Mouse (Mus musculus) embryonic facial prominence, embryonic 11.5 days (tissue): ENCODE data around the gene Spryd4. TPM values are rescaled to one million over a fixed set of nuclear protein-coding genes. Genes with fewer than 3 reads are reported as not detected.

Experiments used
- ATAC-seq: fragments of 200-750 bp; cut with Nextera tagmentation; replicated peaks from 2 replicates; pipeline ENCODE4 v1.8.0; 2017; ENCODE audit warnings: low read depth; ENCODE audit not compliant: insufficient number of reproducible peaks, low FRiP score, low TSS enrichment
- DNase-seq: peaks from one replicate; pipeline ENCODE4 v3.0.0-alpha.2; 2015; ENCODE audit warnings: low spot score
- H3K27ac ChIP-seq: fragments of 300-500 bp; sonication (generic); replicated peaks from 2 replicates; pipeline ENCODE4 v1.5.1; 2014; ENCODE audit warnings: mild to moderate bottlenecking, low read depth, low read length, control low read depth
- H3K27me3 ChIP-seq: fragments of 300-500 bp; sonication (generic); 2 replicates; pipeline ENCODE4 v1.6.1; 2014; ENCODE audit warnings: mild to moderate bottlenecking, low read length, moderate library complexity, mixed read lengths; ENCODE audit not compliant: control insufficient read depth, insufficient read depth
- H3K36me3 ChIP-seq: fragments of 300-500 bp; sonication (generic); replicated peaks from 2 replicates; pipeline ENCODE4 v1.6.1; 2014; ENCODE audit warnings: low read depth, mild to moderate bottlenecking, low read length, moderate library complexity, mixed read lengths; ENCODE audit not compliant: control insufficient read depth, insufficient read depth
- H3K4me1 ChIP-seq: fragments of 300-500 bp; sonication (generic); 2 replicates; pipeline ENCODE4 v1.6.1; 2014; ENCODE audit warnings: low read length, mixed read lengths; ENCODE audit not compliant: control insufficient read depth, insufficient read depth
- H3K4me2 ChIP-seq: fragments of 300-500 bp; sonication (generic); 2 replicates; pipeline ENCODE4 v1.6.1; 2014; ENCODE audit warnings: low read depth, mild to moderate bottlenecking, control low read depth, low read length, moderate library complexity
- H3K4me3 ChIP-seq: fragments of 300-500 bp; sonication (generic); 2 replicates; pipeline ENCODE4 v1.5.1; 2014; ENCODE audit warnings: low read depth, low read length, control low read depth
- H3K9ac ChIP-seq: fragments of 300-500 bp; sonication (generic); replicated peaks from 2 replicates; pipeline ENCODE4 v1.6.1; 2014; ENCODE audit warnings: mild to moderate bottlenecking, control low read depth, low read length
- H3K9me3 ChIP-seq: fragments of 300-500 bp; sonication (generic); replicated peaks from 2 replicates; pipeline ENCODE4 v1.6.1; 2016; ENCODE audit warnings: mild to moderate bottlenecking, low read length, inconsistent platforms, mixed read lengths; ENCODE audit not compliant: control insufficient read depth
- WGBS: fragments of 180-500 bp; shearing (Covaris S2); extraction: QIAGEN DNeasy Blood & Tissue Kit; methylation state at CpG from one replicate; pipeline ENCODE4 v1.1.7; 2014; 5-methylcytosine and 5-hydroxymethylcytosine counted together
- polyA plus RNA-seq: library from polyadenylated mRNA; unstranded; fragments of >200 nt; fragmentation: Nextera tagmentation; extraction: Ambion mirVana; gene quantifications from 2 replicates; pipeline ENCODE4 v1.2.1, GENCODE M21; 2014

Gene Spryd4
- polyA plus RNA-seq, 1 experiment from 2014 or later: 30.7 TPM

DNA sequence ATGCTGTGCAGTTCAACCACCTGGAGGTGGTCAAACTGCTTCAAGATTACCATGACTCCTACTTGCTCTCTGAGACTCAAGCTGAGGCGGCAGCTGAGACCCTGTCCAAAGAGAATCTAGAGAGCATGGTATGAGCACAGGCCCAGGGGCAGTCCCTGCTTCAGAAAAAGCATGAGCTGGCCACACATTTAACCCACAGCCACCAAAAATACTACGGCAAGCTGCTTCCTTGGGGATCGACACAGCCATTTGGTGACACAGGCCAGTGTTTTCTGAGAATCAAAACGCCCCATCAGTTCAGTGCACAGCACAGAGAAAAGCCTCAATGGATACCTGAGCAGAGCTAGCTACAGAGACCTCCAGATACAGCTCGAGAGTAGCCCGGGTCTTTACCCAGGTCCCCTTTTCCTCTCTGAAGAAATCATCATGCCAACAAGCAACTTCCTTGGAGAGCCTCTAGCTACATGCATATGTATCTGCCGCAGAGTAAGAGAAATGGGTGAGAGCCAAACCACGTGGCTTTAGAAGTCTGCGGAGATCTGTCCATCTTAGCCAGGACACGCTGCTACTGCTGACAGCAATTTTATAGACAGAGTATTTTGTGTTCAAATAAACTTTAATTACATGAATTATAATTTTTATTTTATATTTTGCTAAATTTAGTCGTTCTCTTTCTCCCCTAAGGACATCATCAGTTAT lies 2.1 kb downstream of the Spryd4 start:
- DNase-seq (no peak), ATAC-seq (no peak)
- Histone ChIP-seq H3K4me1 (peaks cover 2% of the 10 kb centered on the region; the same call in 1 of the 2 replicates), H3K4me2 (no peak overlapping the region), H3K4me3 (no peak overlapping the region), H3K9me3 (no peaks in the 10 kb centered on the region), H3K27ac (no peak overlapping the region), H3K9ac (no peak overlapping the region), H3K27me3 (no peaks in the 10 kb centered on the region), H3K36me3 (no peaks in the 10 kb centered on the region)
- 93% methylated on average over 11 of the region's 11 CpGs for WGBS

DNA sequence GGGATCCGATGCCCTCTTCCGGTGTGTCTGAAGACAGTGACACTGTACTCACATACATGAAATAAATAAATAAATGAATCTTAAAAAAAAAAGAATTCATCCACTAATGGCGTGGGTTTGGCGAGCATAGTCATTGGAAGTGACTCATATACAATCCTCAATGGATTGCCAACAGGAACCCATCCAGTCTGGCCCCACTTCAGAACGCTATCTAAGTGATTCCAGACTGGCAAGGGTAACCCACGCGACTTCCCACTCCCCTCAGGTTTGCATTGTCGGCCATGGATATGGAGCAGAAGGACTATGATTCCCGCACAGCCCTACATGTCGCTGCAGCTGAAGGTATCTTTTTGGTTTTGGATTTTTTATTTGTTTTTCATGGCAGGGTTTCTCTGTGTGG lies 3.3 kb downstream of the Spryd4 start:
- Histone ChIP-seq H3K4me3 (no peak overlapping the region), H3K27ac (no peak overlapping the region), H3K4me1 (peaks cover 2% of the 10 kb centered on the region; the same call in 1 of the 2 replicates), H3K4me2 (no peak overlapping the region), H3K9me3 (no peaks in the 10 kb centered on the region), H3K27me3 (no peaks in the 10 kb centered on the region), H3K36me3 (no peaks in the 10 kb centered on the region), H3K9ac (no peak overlapping the region)
- ATAC-seq (no peak), DNase-seq (no peak)
- 91% methylated on average over 10 of the region's 10 CpGs for WGBS

DNA sequence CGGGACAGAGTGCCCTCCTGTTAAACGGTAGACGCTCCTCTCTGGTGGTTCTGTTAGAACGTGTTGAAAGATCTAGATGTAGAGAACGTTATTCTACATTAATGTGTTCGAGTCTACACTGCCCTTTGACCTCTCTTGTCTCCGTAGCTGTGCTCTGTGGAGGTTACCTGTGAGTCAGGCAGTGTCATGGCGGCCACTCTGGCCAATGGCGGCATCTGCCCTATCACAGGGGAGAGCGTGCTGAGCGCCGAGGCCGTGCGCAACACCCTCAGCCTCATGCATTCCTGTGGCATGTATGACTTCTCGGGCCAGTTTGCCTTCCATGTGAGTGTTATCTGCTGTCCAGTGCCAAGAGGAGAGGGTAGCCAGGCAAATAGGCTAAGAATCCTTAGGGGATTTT lies 6.7 kb downstream of the Spryd4 start:
- no peak for ATAC-seq

DNA sequence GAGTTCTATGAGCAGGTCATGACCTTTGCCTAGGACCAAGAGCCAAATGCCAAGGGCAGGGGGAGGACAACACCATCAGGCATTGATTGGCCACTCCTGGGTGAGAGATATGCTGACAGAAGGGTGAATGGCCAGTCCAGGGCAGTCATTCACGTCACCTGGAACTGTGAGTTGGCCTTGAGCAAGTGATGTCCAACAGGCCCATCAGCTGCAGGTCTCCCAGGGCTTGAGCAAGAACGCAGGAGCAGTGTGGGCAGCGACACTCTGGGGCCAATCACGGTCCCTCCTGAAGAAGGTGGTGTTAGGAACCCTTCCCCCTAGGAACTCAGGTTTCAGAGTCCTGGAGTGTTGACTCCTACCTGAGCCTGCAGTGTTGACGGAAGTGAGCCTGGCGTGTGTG lies 9.8 kb downstream of the Spryd4 start:
- no peak overlapping the region for H3K27ac ChIP-seq

More for the DNA sequence above, 6.7 kb downstream of the Spryd4 start:
- H3K27me3 ChIP-seq: no peaks in the 10 kb centered on the region
- WGBS: 87% methylated on average over 15 of the region's 15 CpGs
- no peak overlapping the region for H3K4me3 ChIP-seq
- no peak overlapping the region for H3K9ac ChIP-seq
- DNase-seq: no peak
- H3K36me3 ChIP-seq: no peaks in the 10 kb centered on the region
- H3K4me1 ChIP-seq: no peaks in the 10 kb centered on the region
- no peak overlapping the region for H3K4me2 ChIP-seq
- H3K27ac ChIP-seq: no peak overlapping the region
- H3K9me3 ChIP-seq: no peaks in the 10 kb centered on the region

DNA sequence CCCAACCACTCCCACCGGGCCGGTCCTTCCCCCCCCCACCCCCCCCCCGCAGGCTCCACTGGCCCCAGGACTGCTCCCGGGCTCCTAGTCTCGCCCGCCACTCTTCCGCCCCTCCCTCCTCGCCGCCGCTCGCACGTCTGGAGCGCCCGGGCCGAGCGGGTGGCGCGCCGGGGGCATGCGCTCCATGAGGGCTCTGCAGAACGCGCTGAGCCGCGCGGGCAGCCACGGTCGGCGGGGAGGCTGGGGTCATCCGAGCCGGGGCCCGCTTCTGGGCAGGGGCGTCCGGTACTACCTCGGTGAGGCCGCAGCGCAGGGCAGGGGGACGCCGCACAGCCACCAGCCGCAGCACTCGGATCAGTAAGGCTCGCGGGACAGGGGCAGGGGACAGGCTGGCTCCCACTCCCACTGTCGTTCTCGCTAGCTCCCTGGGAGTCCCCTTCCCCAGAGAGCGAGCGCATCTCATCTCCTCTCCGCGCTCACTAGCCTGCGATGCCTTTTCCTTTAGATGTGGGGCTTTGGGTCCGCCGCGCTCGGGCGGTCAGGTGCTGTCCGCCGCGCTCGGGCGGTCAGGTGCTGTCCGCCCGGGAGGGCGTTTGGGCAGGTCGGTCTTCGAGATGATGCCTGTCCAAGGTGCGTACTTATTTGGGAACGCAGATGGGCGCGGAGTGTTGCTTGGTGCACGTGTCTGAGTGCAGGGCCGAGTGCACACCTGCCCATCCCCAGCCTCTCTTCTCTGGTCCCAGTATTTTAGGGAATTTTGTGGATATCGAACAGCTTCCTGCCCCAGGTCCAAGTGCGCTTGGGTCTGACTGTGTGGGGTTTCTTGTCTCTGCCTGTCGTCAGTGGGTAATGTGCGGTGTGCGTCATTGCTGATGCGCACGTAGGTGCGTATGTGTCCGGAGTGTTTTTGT lies 16.8 kb downstream of the Spryd4 start:
- ATAC-seq: peak; percentile 92
- WGBS: under 1% methylated on average over 56 of the region's 79 CpGs

More for the DNA sequence above, 9.8 kb downstream of the Spryd4 start:
- ATAC-seq (no peak), DNase-seq (no peak)
- Histone ChIP-seq H3K4me1 (no peaks in the 10 kb centered on the region), H3K9ac (no peak overlapping the region), H3K27me3 (no peaks in the 10 kb centered on the region), H3K4me3 (no peak overlapping the region), H3K9me3 (no peaks in the 10 kb centered on the region), H3K36me3 (no peaks in the 10 kb centered on the region), H3K4me2 (no peak overlapping the region)
- 81% methylated on average over 6 of the region's 6 CpGs for WGBS

DNA sequence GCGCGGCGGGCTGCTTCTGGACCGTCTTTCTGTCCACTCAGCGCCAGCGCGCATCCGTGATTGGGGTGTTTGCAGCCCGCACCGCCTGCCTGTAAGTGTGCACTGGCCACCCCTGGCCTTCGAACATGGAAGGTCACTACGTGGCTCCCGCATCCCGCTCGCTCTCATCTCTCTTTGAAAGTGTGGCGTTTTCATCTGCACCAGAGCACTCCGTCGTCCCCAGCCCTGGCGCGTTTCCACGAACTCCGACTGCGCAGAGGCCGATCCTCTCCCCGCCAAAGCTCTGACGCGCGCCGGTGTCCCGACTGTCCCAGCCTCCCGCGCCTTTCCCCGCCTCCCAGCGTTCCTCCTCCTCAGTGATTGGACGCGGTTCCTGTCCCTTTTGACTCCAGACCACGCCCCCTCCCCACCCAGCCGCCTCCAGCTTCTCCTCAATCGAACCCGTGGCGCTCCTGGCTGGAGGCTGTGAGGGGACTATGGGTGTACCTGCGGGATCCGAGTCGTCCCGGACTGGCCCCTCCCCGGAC lies 17.5 kb downstream of the Spryd4 start, which contains the start of gene Gls2:
TSS of gene Gls2 (plus strand) at position 434 of the 527 bp plus-strand sequence.
- H3K4me1 ChIP-seq: no peaks in the 10 kb centered on the region
- H3K4me3 ChIP-seq: peak within 1 kb of the TSS; percentile 66
- H3K9ac ChIP-seq: peak within 1 kb of the TSS; percentile 63
- ATAC-seq (peak; percentile 96), DNase-seq (peak; percentile 98)
- H3K4me2 ChIP-seq: peak within 1 kb of the TSS; percentile 98
- peaks cover 13% of the 10 kb centered on the region for H3K27me3 ChIP-seq
- no peak within 1 kb of the TSS for H3K27ac ChIP-seq
- no peaks in the 10 kb centered on the region for H3K36me3 ChIP-seq
- no peaks in the 10 kb centered on the region for H3K9me3 ChIP-seq
- under 1% methylated on average over 46 of the region's 46 CpGs for WGBS

More for the DNA sequence above, 16.8 kb downstream of the Spryd4 start:
- Histone ChIP-seq H3K27ac (no peak overlapping the region), H3K9ac (peak overlapping the region; percentile 63), H3K4me1 (no peaks in the 10 kb centered on the region), H3K9me3 (no peaks in the 10 kb centered on the region), H3K4me2 (peak overlapping the region; percentile 98), H3K27me3 (peaks cover 13% of the 10 kb centered on the region), H3K36me3 (no peaks in the 10 kb centered on the region), H3K4me3 (peak overlapping the region; percentile 66)
- DNase-seq: no peak

DNA sequence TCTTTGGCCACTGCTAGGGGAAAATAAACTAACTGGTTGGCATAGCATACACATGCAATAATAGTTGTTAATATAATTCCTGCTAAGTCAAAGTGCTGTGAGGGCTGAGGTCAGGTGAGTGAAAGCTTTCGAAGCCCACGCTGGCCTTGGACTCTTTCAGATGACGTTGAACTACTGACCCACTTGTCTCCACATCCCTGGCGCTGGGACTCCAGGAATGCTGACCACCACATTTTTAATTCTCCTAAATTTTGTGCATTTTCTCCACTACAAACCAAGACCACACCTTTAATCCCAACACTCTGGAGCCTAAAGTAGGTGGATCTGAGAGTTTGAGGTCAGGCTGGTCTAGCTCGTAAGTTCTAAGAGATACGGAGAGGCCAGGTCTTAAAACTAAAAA lies 18.5 kb downstream of the Spryd4 start:
- H3K36me3 ChIP-seq: no peaks in the 10 kb centered on the region
- H3K27ac ChIP-seq: no peak overlapping the region
- no peaks in the 10 kb centered on the region for H3K4me1 ChIP-seq
- no peaks in the 10 kb centered on the region for H3K9me3 ChIP-seq
- H3K27me3 ChIP-seq: peaks cover 13% of the 10 kb centered on the region
- WGBS: 91% methylated on average over 6 of the region's 6 CpGs
- DNase-seq (no peak), ATAC-seq (no peak)
- H3K9ac ChIP-seq: no peak overlapping the region
- H3K4me3 ChIP-seq: no peak overlapping the region
- H3K4me2 ChIP-seq: no peak overlapping the region
